Mouse (Mus musculus): ENCODE results near the gene Dnah3. TPM values are rescaled to one million over a fixed set of nuclear protein-coding genes. Genes with fewer than 3 reads are reported as not detected.

The Dnah3 gene
- polyA plus RNA-seq, 1 experiment from 2014 or later: not detected

- no peak for DNase-seq (ENCODE audit: low spot score)
- Histone ChIP-seq H3K4me1 (ENCODE audit: control insufficient read depth, insufficient read depth, low read length) (no peaks in the 10 kb centered on the region), H3K9me3 (ENCODE audit: control insufficient read depth, low read length) (no peaks in the 10 kb centered on the region), H3K27me3 (ENCODE audit: control insufficient read depth, insufficient read depth, low read length) (no peaks in the 10 kb centered on the region), H3K27ac (ENCODE audit: low read depth, low read length) (no peak overlapping the region), H3K4me3 (ENCODE audit: low read depth, low read length) (no peak overlapping the region), H3K9ac (ENCODE audit: low read length) (no peak overlapping the region), H3K4me2 (ENCODE audit: low read depth) (no peak overlapping the region), H3K36me3 (ENCODE audit: control insufficient read depth, insufficient read depth, low read length) (no peaks in the 10 kb centered on the region)
- WGBS: 84% methylated on average over 5 of the region's 5 CpGs
- no peak for ATAC-seq (ENCODE audit: insufficient read depth, low FRiP score, low TSS enrichment)
These were observed 58.7 kb downstream of the Dnah3 start for GRCm38 (mm10) chr7:120036422-120036821.

- no peaks in the 10 kb centered on the region for H3K27me3 ChIP-seq (ENCODE audit: control insufficient read depth, insufficient read depth, low read length)
- ATAC-seq (ENCODE audit: insufficient read depth, low FRiP score, low TSS enrichment): no peak
- no peaks in the 10 kb centered on the region for H3K36me3 ChIP-seq (ENCODE audit: control insufficient read depth, insufficient read depth, low read length)
- no peak overlapping the region for H3K4me3 ChIP-seq (ENCODE audit: low read depth, low read length)
- H3K27ac ChIP-seq (ENCODE audit: low read depth, low read length): no peak overlapping the region
- no peak overlapping the region for H3K4me2 ChIP-seq (ENCODE audit: low read depth)
- no peaks in the 10 kb centered on the region for H3K4me1 ChIP-seq (ENCODE audit: control insufficient read depth, insufficient read depth, low read length)
- no peaks in the 10 kb centered on the region for H3K9me3 ChIP-seq (ENCODE audit: control insufficient read depth, low read length)
- no peak overlapping the region for H3K9ac ChIP-seq (ENCODE audit: low read length)
- DNase-seq (ENCODE audit: low spot score): no peak
- 75% methylated on average over 4 of the region's 4 CpGs for WGBS
These were observed 60.1 kb downstream of the Dnah3 start for GRCm38 (mm10) chr7:120034996-120035395.

GRCm38 (mm10) chr7:120034566-120034965 lies 60.5 kb downstream of the Dnah3 start:
- Histone ChIP-seq H3K27ac (ENCODE audit: low read depth, low read length) (no peak overlapping the region), H3K9ac (ENCODE audit: low read length) (no peak overlapping the region), H3K4me2 (ENCODE audit: low read depth) (no peak overlapping the region), H3K27me3 (ENCODE audit: control insufficient read depth, insufficient read depth, low read length) (no peaks in the 10 kb centered on the region), H3K4me3 (ENCODE audit: low read depth, low read length) (no peak overlapping the region), H3K9me3 (ENCODE audit: control insufficient read depth, low read length) (no peaks in the 10 kb centered on the region), H3K36me3 (ENCODE audit: control insufficient read depth, insufficient read depth, low read length) (no peaks in the 10 kb centered on the region), H3K4me1 (ENCODE audit: control insufficient read depth, insufficient read depth, low read length) (no peaks in the 10 kb centered on the region)
- WGBS: 94% methylated on average over 1 of the region's 1 CpGs
- DNase-seq (ENCODE audit: low spot score) (no peak), ATAC-seq (ENCODE audit: insufficient read depth, low FRiP score, low TSS enrichment) (no peak)

GRCm38 (mm10) chr7:120028669-120029068 lies 66.4 kb downstream of the Dnah3 start:
- Histone ChIP-seq H3K4me3 (ENCODE audit: low read depth, low read length) (no peak overlapping the region), H3K4me1 (ENCODE audit: control insufficient read depth, insufficient read depth, low read length) (no peaks in the 10 kb centered on the region), H3K4me2 (ENCODE audit: low read depth) (no peak overlapping the region), H3K27me3 (ENCODE audit: control insufficient read depth, insufficient read depth, low read length) (no peaks in the 10 kb centered on the region), H3K27ac (ENCODE audit: low read depth, low read length) (no peak overlapping the region), H3K9me3 (ENCODE audit: control insufficient read depth, low read length) (no peaks in the 10 kb centered on the region), H3K36me3 (ENCODE audit: control insufficient read depth, insufficient read depth, low read length) (no peaks in the 10 kb centered on the region), H3K9ac (ENCODE audit: low read length) (no peak overlapping the region)
- DNase-seq (ENCODE audit: low spot score): no peak
- no peak for ATAC-seq (ENCODE audit: insufficient read depth, low FRiP score, low TSS enrichment)
- 83% methylated on average over 1 of the region's 1 CpGs for WGBS

- no peaks in the 10 kb centered on the region for H3K9me3 ChIP-seq (ENCODE audit: control insufficient read depth, low read length)
- no peak overlapping the region for H3K4me2 ChIP-seq (ENCODE audit: low read depth)
- H3K4me3 ChIP-seq (ENCODE audit: low read depth, low read length): no peak overlapping the region
- no peaks in the 10 kb centered on the region for H3K36me3 ChIP-seq (ENCODE audit: control insufficient read depth, insufficient read depth, low read length)
- ATAC-seq (ENCODE audit: insufficient read depth, low FRiP score, low TSS enrichment) (no peak), DNase-seq (ENCODE audit: low spot score) (no peak)
- H3K9ac ChIP-seq (ENCODE audit: low read length): no peak overlapping the region
- no peak overlapping the region for H3K27ac ChIP-seq (ENCODE audit: low read depth, low read length)
- WGBS: 81% methylated on average over 6 of the region's 6 CpGs
- H3K27me3 ChIP-seq (ENCODE audit: control insufficient read depth, insufficient read depth, low read length): no peaks in the 10 kb centered on the region
- no peaks in the 10 kb centered on the region for H3K4me1 ChIP-seq (ENCODE audit: control insufficient read depth, insufficient read depth, low read length)
These were observed 98.0 kb downstream of the Dnah3 start for GRCm38 (mm10) chr7:119997066-119997465.

- no peak overlapping the region for H3K4me2 ChIP-seq (ENCODE audit: low read depth)
- no peaks in the 10 kb centered on the region for H3K36me3 ChIP-seq (ENCODE audit: control insufficient read depth, insufficient read depth, low read length)
- no peaks in the 10 kb centered on the region for H3K27me3 ChIP-seq (ENCODE audit: control insufficient read depth, insufficient read depth, low read length)
- DNase-seq (ENCODE audit: low spot score) (no peak), ATAC-seq (ENCODE audit: insufficient read depth, low FRiP score, low TSS enrichment) (no peak)
- H3K4me3 ChIP-seq (ENCODE audit: low read depth, low read length): no peak overlapping the region
- H3K4me1 ChIP-seq (ENCODE audit: control insufficient read depth, insufficient read depth, low read length): no peaks in the 10 kb centered on the region
- no peaks in the 10 kb centered on the region for H3K9me3 ChIP-seq (ENCODE audit: control insufficient read depth, low read length)
- WGBS: 78% methylated on average over 3 of the region's 3 CpGs
- H3K9ac ChIP-seq (ENCODE audit: low read length): no peak overlapping the region
- H3K27ac ChIP-seq (ENCODE audit: low read depth, low read length): no peak overlapping the region
These were observed 109.7 kb downstream of the Dnah3 start for GRCm38 (mm10) chr7:119985279-119985912.

- no peaks in the 10 kb centered on the region for H3K9me3 ChIP-seq (ENCODE audit: control insufficient read depth, low read length)
- H3K27ac ChIP-seq (ENCODE audit: low read depth, low read length): no peak overlapping the region
- no peak overlapping the region for H3K4me3 ChIP-seq (ENCODE audit: low read depth, low read length)
- H3K4me2 ChIP-seq (ENCODE audit: low read depth): no peak overlapping the region
- ATAC-seq (ENCODE audit: insufficient read depth, low FRiP score, low TSS enrichment): no peak
- no peaks in the 10 kb centered on the region for H3K27me3 ChIP-seq (ENCODE audit: control insufficient read depth, insufficient read depth, low read length)
- 90% methylated on average over 3 of the region's 3 CpGs for WGBS
- no peaks in the 10 kb centered on the region for H3K4me1 ChIP-seq (ENCODE audit: control insufficient read depth, insufficient read depth, low read length)
- H3K9ac ChIP-seq (ENCODE audit: low read length): no peak overlapping the region
- no peaks in the 10 kb centered on the region for H3K36me3 ChIP-seq (ENCODE audit: control insufficient read depth, insufficient read depth, low read length)
- no peak for DNase-seq (ENCODE audit: low spot score)
These were observed 114.9 kb downstream of the Dnah3 start for GRCm38 (mm10) chr7:119980170-119980569.

- H3K36me3 ChIP-seq (ENCODE audit: control insufficient read depth, insufficient read depth, low read length): no peaks in the 10 kb centered on the region
- H3K4me2 ChIP-seq (ENCODE audit: low read depth): no peak overlapping the region
- DNase-seq (ENCODE audit: low spot score) (no peak), ATAC-seq (ENCODE audit: insufficient read depth, low FRiP score, low TSS enrichment) (no peak)
- no peak overlapping the region for H3K9ac ChIP-seq (ENCODE audit: low read length)
- no peaks in the 10 kb centered on the region for H3K9me3 ChIP-seq (ENCODE audit: control insufficient read depth, low read length)
- H3K4me3 ChIP-seq (ENCODE audit: low read depth, low read length): no peak overlapping the region
- no peaks in the 10 kb centered on the region for H3K4me1 ChIP-seq (ENCODE audit: control insufficient read depth, insufficient read depth, low read length)
- no peak overlapping the region for H3K27ac ChIP-seq (ENCODE audit: low read depth, low read length)
- no peaks in the 10 kb centered on the region for H3K27me3 ChIP-seq (ENCODE audit: control insufficient read depth, insufficient read depth, low read length)
These were observed 116.5 kb downstream of the Dnah3 start for GRCm38 (mm10) chr7:119978576-119978975.

- H3K36me3 ChIP-seq (ENCODE audit: control insufficient read depth, insufficient read depth, low read length): no peaks in the 10 kb centered on the region
- no peak overlapping the region for H3K4me2 ChIP-seq (ENCODE audit: low read depth)
- no peak for ATAC-seq (ENCODE audit: insufficient read depth, low FRiP score, low TSS enrichment)
- no peaks in the 10 kb centered on the region for H3K4me1 ChIP-seq (ENCODE audit: control insufficient read depth, insufficient read depth, low read length)
- H3K4me3 ChIP-seq (ENCODE audit: low read depth, low read length): no peak overlapping the region
- no peak overlapping the region for H3K27ac ChIP-seq (ENCODE audit: low read depth, low read length)
- H3K27me3 ChIP-seq (ENCODE audit: control insufficient read depth, insufficient read depth, low read length): no peaks in the 10 kb centered on the region
- WGBS: 90% methylated on average over 7 of the region's 7 CpGs
- no peak for DNase-seq (ENCODE audit: low spot score)
- no peak overlapping the region for H3K9ac ChIP-seq (ENCODE audit: low read length)
- H3K9me3 ChIP-seq (ENCODE audit: control insufficient read depth, low read length): no peaks in the 10 kb centered on the region
These were observed 117.5 kb downstream of the Dnah3 start for GRCm38 (mm10) chr7:119977574-119977973.

All from neural tube, embryonic 11.5 days (tissue).